Comparison of ENCODE assay signal across 12 mouse cellular contexts in genomic region chr9:102951091-102951994, GRCm38 (mm10).
"Had no signal": no experiment of that assay in that cellular context is flagged by ENCODE, and none has a peak within 500 bp of the region (broad histone marks: within the 10 kb centered on the region; RNA-seq: fewer than 3 reads in every experiment).

No protein-coding gene starts in this region.

- ATAC-seq: intestine, embryonic 16.5 days; liver, postnatal 0 days had no signal

- H3K27me3 ChIP-seq: limb, embryonic 12.5 days; liver, embryonic 13.5 days; lung, embryonic 15.5 days; neural tube, embryonic 12.5 days had no signal

- DNase-seq: kidney, postnatal 25 days; layer of hippocampus, adult 9-11 months; liver; liver, embryonic 13.5 days; liver, postnatal 0 days; lung, postnatal 36 days; midbrain, embryonic 14.5 days; thymus, postnatal 4 days had no signal
